Mouse (Mus musculus): ENCODE data around the gene Olfr430.

- no peak for TF ChIP-seq CTCF (IDR thresholded peaks at IDR 0.05; ENCODE audit: borderline replicate concordance, insufficient read depth, low read length)
- TF ChIP-seq POLR2A (IDR thresholded peaks at IDR 0.05; ENCODE audit: low read depth, low read length): no peak
Measured at GRCm38 (mm10) chr1:174121062-174121461, 54.7 kb downstream of the Olfr430 start, which contains the start of gene Olfr231.
